Mouse (Mus musculus) thymus, adult 18-20 months (tissue): Measurements from ENCODE around the gene Sh3rf1.

Source experiments
- DNase-seq, 2 experiments: peaks; one replicate each; pipeline ENCODE4 v3.0.0; 2022; ENCODE audit warnings: mixed read lengths in 2 of 2

Sh3rf1 gene

DNA sequence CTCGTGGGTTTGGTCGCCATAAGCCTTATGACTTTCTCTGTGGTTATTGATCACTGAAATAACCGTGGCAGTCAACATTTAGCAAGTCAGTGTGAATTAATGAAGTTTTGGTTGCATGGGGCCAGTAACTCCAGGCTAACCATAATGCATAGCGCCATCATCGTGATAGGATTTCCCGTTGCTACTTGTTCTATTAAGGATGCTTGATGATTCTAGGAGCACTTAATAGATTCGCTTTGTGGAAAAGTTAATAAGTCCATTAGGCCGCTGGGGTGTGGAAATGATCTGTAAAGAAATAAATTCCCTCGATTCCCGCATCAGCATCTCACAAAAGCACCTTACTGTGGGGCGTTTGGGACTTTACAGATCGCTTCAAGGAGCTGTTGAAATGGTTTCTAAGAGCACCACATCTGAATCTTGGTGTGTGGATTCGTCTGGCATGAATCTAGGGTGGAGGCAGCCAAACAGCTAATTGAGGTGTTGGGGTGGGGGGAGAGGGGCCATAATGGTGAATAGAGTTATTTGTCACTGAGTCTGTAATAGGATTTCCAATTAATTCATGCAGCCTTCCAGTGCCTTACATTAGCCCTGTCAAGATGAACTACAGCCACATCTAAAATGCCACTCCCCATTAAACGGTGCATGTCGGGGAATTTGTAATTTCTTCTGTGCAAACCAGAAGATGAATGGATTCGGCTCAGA lies 101.5 kb downstream of the Sh3rf1 start:
- DNase-seq: no peak

DNA sequence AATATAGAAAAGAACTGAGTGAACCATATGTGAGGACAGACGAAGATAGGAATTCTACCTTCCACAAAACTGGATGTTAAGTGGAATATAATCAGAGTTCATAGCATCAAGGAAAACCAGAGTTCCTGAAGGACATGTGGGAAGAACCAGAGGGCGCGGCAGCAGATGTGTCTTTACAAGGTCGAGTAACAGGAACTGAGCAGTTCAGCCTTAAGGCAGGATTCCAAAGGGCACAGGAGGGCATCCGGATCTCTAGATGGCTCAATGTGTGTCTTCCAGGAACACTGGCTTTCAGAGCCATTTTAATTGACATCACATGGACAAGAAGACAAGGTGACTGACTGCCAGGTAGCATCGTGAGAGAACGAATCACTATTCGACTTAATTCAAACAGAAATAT lies 102.6 kb downstream of the Sh3rf1 start:
- no peak for DNase-seq

DNA sequence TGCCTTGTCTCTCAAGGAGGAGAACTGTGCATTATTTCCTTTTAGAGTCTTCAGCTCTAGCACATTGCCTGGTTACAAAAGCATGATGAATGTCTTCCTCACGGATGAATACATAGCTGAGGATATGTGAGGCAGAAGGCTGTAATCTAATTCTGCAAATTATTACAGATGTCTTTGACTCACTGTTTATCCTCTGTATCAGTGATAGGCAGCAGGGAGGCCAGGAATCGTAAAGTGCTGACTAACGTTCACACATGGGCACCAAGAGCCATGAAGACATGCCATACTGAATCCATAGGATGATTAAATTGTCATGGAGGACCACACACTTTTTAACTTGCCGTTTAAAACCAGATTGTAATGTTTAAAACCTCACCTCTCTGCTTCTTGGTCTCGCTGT lies 103.7 kb downstream of the Sh3rf1 start:
- DNase-seq: no peak

DNA sequence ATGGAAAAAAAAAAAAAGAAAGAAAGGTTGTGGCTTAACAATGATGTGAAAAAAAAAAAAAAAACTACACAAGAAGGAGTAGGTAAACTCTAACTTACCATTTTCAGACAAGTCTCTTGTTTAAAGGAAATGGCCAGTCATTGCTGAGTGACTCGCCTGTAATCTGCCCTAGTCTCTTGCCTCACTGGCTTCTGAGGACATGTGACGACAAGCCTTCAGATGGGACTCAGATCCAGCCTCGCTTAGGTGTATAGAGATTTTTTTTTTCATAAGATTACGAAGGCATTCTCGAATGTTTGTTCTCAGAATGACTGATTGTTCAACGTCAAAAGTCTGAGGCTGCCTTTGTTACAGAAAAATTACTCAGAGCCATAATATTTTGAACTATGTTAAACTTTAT lies 116.0 kb downstream of the Sh3rf1 start:
- no peak for DNase-seq

DNA sequence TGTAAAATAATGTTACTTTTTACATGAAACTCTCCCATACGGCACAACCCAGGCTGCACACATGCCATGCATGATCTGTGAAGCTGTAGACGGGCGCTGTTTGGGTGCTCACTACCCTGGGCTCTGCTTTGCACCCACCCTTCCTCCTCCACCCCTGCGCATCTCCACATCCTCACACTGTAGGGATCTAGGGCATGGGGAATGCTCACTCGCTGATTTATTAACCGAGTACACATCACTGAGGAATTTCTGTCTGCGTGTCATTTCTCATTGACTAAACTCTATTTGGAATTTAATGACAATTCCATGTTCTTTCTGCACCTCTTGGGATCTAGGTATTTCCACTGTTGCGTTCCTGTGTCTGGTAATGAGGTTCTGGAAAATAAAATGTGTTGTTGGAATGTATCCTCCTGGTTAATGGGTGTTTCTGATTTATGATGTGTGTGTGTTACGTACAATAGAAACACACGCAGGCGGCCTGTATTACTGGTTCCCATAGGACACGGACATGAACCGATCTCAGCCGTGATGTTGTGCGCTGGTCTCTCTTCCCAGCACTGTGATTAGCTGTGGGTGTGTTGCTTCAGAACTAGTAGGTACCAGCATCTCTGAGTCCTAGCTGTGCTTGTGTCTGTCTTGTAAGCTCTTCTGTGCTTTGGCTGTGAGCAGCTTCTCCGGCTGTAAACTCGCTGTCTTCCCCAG lies 116.8 kb downstream of the Sh3rf1 start:
- no peak for DNase-seq

DNA sequence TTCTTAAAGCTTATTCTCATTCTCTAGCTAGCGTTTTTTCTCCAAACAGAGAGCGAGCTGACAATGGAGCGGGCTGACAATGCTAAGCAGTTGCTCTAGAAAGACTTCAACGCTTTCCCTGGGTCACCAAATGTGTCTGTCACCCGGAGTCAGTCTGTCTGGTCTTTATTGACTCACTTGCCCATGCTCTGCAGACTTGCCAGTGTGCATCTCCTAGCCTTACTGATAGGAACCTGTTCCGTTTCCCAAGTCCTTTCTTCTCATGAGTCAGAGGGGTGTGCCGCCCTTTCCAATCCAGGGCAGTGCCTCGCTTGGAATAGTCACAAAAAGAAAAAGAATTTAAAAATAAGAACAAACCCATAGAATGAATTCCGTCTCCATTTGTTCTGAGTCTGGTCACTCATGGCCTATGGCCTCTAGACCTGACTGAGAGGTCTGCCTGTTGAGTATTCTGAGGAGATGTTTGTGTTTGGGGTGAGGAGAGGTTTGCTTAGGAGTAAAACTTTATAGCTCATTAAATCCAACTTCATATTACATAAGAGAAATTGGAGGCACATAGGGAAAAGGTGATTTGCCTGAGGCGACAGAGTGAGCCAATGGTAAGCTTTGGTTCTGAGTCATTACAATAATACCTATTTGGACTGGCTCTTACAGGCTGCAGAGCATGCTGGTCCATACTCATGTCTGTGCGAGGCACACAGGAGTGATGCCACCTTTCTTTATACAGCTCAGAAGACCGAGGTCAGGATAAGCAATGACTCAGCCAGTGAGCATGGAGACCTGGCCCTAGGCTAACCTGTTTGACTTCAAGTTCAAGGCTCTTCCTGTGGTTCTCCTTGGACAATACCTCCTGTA lies 118.1 kb downstream of the Sh3rf1 start:
- DNase-seq: no peak

DNA sequence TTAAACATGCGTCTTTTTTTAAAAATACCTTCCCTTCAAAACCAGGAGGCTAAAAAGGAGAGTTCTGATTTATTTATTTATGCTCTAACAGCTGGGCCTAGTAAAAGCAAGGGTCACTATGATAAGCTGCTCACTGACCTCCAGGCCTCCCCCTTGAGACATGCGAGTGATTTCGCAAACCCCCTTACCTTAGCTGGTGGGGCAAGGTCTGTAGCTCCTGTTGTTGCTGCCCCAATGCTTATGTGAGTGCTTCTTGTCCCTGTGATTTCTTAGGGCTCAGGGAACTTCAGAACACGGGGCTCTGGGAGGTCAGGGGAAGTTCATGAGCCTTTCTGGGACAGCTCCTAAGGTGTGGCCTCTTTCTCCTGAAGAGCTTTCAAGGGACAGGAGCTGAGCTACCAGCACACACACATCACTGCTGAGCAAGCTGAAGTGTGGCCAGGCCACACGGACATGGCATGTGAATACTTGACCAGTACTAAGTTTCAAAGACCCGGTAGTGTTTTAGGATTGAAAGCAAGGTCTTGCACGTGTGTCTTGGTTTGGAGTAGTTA lies 118.9 kb downstream of the Sh3rf1 start:
- DNase-seq: no peak

DNA sequence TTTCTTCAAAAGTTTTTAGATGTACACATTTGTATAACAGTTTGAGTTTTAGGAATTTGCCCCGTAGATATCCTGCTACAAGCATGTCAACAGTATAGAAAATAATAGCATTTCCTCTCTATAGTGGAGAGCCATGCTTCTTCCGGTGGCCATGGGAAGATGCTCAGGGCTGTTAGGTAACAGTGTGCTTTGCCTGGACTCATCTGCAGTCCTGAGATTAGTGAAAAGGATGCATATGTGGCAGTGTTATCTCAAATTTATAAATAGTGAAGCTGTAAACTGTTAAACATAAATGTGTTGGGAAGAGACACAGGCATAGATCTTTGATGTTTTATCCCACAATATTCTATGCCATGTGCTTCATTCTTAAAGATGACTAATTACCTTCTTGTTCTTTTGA lies 120.8 kb downstream of the Sh3rf1 start:
- no peak for DNase-seq

DNA sequence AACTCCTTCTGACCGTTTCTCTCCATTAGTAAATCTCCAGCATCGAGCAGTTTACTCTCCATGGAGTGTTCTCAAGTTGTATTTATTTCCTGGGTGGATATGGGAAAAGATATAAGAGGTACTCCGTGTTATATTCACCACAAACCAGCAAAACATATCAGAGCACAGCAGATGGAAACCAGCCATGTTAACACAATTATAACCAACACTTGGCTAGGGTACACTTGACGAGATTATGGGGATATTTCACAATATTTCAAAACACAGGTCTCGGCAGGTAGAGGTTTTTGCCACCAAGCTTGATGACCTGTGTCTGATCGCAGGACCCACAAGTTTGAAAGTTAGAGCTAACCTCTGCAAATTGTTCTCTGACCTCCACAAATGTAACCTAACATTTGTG lies 123.3 kb downstream of the Sh3rf1 start:
- no peak for DNase-seq

DNA sequence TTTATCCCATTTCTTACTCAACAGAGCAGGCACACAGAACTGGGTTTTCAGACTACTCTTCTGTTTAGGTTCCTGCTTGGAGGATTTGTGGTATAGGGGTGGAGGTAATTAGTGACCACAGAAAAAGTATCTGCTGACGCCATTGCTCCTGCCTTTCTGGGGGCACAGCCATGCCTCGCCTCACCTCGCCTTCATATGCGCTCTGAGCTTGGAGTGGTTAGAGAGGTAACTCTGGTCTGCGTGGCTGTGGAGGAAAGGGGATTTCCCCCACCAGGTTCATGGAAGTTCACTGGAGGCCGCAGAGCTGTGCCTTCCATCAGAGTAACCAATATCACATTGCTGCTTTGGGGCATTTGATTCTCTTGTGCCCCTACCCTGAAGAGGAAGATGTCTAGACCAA lies 123.9 kb downstream of the Sh3rf1 start:
- DNase-seq: no peak

DNA sequence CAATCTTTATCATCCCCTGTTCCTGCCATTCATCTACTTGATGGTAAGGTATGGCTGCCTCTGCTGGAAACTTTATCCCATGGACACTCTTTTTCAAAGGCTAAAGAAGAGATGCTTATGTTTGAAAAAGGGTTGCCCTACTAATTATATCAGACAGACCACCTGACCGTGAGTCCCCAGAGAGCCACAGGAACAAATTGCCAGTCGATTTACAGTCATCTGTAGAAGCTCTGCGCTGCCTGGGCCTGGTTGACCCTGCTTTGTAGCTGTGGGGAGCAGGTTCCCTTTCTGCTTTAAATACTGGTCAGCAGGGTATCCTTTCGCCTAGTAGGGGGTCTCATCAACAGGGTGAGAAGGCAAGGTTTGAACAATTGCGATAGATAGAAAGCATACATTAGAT lies 124.4 kb downstream of the Sh3rf1 start:
- DNase-seq: no peak

DNA sequence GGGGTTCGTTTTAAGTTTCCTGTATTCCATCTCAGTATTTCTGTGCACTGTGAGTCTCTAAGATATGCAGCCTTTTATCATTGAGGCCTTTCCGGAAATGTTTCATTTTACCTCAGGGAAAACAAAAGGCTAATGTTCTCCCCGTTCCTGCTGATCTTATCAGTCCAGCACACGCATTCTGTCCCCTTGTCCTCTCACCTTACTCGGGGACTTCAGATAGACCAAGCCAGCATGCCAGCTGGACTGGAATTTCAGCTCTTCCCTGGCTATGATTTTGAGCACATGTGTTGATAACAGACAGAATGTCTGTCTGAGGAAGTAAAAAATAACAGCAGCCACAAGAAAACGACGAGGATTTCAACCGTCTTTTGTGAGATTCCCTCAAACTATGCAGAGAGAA lies 124.8 kb downstream of the Sh3rf1 start:
- DNase-seq: no peak

DNA sequence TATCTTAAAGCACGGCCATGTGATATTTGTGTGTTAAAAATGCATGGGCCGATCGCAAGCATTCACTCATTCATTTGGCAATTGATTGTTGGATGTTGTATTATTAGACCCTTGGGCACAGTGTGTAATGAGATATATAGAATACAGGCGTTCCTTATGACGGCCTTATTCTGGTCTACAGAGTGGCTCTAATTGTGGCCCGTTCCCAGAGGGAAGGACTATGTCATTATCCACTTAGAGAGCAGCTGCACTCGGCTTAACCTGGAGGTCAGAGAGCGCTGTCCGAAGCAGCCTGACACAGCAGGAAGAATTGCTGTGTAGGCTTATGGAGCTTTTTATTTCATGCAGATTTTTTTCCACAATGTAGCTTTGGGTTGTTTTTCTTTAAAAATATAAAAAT lies 126.8 kb downstream of the Sh3rf1 start:
- no peak for DNase-seq

DNA sequence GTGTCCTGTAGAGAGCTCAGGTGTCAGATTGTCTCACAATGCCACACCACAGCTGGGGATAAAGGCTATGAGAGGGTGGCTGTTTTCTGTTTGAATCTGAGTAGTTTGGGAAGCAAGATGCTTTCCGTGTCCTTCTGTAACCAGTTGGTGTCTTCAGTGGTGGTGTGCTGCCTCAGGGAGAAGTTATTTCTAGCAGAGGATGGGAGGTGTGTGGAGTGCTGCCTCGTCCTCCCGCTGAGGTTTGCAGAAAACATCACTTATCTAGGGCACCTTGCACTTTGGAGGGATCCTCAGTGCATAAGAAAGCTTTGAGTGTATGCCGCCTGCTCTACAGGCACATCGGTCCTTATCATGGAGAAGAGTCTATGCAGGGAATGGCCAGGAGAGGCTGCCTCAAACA lies 128.0 kb downstream of the Sh3rf1 start:
- no peak for DNase-seq

DNA sequence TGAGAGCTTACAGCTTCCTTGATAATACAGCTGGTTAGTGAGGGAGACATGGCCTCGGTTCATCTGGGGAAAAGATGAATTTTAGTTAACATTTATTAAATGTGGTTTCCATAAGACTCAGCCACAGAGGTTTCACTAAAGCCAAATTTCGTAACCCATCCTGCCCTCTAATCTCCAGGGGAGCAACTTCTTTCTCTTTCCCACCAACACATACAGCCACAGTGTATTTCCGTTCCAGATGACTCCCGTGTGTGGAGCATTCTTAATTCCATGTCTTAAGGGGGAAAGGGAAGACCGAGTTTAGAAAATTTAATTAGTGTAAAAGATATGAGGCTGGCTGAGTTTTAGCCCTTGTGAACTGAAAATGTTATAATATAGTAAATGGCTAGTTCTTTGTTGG lies 131.8 kb downstream of the Sh3rf1 start:
- DNase-seq: no peak

DNA sequence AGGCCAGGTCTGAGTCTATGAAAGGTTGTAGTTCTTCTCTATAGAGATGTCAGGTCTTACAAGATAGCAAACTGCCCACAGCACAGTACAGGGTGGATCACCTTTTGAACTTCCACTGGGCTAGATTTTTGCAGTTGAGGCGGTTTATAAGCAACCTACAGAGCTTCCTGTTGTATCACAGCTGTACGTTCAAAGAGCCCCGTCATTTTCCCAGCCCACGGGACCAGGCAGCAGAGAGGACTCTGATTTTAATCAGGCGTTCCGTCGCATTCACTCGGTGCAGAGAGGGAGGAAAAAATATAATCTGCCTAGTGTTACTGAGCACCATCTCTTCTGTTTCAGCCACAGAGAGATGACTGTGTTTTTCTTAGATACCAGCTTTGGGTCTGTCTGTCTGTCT lies 135.3 kb downstream of the Sh3rf1 start:
- peak; percentile 11 to 44 for DNase-seq

DNA sequence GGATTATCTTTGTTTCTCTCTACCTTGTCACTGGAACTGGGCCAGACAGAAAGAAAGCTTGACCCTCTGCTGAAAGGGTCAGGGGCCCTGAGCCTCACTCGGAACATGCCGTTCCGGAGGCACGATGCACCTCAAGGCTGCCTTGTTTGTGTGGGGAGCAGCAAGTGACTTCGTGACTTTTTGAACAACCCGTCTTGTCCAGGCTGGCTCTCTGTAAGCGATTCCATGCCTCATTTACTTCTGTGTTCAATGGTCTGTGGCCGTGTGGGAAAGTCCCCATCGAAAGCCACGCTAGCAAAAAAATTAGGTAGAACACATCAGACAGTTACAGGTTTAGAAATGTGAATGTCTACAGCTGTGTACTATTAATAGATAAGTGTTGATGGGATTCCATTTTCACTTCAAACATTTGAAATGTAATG lies 136.2 kb downstream of the Sh3rf1 start:
- no peak for DNase-seq

DNA sequence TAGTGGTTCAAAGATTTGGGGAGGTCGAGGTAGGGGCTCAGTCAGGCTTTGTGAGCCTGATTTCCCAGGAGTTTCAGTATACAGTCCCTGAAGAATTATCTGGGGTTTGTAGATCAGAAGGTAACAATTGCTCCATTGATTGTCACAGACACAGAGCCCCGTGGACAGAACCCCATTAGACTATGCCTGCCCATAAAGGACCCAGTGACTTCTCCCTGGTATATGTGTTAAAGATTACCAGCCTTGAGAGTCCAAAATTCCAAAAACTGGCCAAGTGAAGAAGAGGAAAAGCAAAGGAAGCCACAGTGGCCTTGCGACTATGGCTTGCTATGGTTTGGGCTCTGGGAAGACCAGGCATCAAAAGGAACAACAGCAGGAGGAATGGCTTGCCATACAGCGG lies 136.7 kb downstream of the Sh3rf1 start:
- no peak for DNase-seq

DNA sequence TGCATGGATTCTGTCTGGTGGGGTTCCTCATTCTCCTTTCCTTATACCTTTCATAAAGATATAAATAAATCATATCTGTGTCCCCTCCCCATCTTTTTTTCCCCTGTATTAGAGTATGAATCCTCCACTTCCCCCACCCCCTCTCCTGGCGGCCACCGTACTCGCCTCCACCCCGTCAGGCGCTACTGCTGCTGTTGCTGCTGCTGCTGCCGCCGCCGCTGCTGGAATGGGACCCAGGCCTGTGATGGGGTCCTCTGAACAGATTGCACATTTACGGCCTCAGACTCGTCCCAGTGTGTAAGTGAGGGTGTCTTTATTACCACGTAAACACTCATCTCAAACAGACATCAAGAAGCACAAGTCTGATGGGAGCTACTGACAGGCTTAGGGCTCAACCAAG lies 137.8 kb downstream of the Sh3rf1 start:
- peak; percentile 20 to 34 for DNase-seq

DNA sequence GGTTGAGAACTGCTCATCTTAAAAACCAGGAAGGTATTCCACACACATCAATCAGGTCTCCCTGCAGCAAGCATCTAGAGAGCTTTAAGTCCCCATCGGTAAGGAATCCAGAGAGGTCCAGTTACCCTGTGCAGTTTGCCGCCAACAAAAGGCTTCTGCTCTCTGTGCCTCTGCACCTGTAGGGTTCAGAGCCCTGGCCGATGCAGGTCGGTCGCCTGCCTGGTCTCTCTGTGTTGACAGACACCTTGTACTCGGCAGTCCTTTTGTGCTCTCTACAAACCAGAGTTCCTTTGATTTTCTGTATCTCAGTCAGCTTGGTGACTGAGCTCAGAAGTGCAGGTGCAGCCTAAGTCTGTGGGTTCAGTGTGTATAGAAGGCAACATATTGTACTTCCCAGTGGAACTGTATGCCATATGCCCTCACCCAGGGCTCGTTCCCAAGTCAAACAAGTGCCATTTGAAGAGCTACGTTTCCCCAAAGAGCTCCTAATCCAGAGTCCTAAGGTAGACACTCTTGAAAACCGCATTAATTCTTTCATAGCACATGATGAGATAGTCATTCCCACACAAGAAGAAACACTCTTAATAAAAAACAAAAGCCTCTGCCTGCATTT lies 138.7 kb downstream of the Sh3rf1 start:
- peak; percentile 45 to 67 for DNase-seq

DNA sequence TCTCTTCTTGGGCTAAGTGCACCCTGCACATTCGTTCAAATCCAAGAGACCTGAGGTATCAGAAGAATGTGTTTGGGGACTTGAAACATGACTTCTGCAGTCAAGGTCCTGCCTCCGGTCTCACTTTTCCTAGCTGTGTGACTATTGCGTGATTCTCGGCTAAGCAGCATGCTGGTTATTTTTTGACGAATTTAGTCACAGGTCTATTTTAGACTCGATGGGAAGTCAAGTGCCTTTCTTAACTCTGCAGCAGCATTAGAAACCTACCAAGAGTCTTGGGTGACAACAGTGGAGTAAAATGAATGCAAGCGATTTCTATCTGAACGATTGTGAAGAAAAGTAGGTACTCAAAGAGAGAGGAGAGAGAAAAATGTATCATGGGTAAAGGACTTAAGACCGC lies 149.6 kb downstream of the Sh3rf1 start:
- DNase-seq: no peak

DNA sequence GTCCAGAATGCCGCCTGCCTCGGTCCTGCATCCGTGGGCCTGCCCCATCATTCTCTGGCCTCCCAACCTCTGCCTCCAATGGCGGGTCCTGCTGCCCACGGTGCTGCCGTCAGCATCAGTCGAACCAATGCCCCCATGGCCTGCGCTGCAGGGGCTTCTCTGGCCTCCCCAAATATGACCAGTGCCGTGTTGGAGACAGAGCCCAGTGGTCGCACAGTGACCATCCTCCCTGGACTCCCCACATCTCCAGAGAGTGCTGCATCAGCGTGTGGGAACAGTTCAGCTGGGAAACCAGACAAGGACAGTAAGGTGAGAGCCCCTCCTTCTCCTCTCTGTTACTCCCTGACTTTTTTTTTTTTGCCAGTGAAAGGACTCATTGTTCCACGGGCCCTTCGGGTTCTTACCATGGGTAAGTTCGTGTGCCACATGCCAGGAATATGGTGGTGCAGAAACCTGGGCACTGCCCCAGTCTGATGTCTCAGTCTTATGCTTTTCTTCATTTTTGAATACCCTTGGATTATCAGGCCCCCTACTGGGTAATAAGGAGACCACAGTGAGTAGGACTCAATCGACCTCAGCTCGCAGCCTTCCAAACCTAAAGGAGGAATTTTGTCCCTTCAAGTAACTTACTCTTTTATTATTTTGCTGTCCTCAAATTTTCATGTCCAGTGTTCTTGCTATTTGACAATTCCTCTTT lies 150.5 kb downstream of the Sh3rf1 start:
- no peak for DNase-seq
